Mouse (Mus musculus) retina, postnatal 1 day (tissue): ENCODE results near the gene Slc35g3.
A peak's percentile ranks its signal among the peaks of the same experiment; 100 is the strongest.

Experiments used
- DNase-seq: peaks from one replicate; pipeline ENCODE4 v3.0.0-alpha.2; 2012

Gene Slc35g3

GRCm38 (mm10) chr11:69781828-69782227, 20.1 kb upstream of the Slc35g3 start:
- DNase-seq: no peak

DNA sequence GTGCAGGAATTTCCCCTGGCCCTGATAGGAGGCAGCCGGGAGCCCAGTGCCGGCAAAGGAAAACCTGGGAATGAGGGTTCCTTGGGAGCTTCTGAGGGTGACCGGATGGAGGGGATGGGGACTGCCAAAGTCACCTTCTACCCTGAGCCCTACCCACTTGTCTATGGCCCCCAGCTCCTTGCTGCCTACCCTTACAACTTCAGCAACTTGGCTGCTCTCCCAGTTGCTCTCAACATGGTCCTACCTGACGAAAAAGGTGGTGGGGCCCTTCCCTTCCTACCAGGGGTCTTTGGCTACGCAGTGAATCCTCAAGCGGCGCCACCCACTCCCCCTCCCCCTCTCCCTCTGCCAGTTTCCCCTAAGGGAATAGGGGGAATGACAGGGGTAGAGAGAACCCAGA, 17.2 kb upstream of the Slc35g3 start:
- DNase-seq: no peak

GRCm38 (mm10) chr11:69778258-69778982, 16.7 kb upstream of the Slc35g3 start:
- no peak for DNase-seq

- no peak for DNase-seq
Measured at GRCm38 (mm10) chr11:69777504-69778257, 15.9 kb upstream of the Slc35g3 start.

DNA sequence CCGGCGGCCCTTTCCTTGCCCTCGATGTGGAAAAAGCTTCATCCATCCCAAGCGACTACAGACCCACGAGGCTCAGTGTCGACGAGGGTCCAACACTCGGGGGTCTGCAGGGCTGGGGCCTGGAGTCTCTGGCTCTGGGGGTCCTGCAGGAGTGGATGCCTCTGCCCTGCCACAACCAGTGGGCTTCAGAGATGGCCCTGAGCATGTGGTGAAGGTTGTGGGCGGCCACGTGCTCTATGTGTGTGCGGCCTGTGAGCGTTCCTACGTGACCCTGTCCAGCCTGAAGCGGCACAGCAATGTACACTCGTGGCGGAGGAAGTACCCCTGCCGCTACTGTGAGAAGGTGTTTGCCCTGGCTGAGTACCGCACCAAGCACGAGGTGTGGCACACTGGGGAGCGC, 14.7 kb upstream of the Slc35g3 start:
- no peak for DNase-seq

DNA sequence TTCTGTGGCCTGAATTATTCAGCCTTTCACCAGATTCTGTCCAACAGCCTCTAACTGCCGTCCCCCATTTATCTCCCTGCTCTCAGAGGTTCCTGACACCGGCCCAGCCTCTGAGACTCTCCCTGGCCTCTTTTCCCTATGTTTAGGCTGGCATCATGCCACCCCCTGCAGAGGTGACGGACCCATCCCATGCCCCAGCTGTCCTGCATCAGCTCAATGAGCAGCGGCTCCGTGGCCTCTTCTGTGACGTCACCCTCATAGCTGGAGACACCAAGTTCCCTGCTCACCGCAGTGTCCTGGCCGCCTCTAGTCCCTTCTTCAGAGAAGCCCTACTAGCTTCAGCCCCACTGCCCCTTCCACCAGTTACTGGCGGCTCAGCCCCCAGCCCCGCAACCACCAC, 13.9 kb upstream of the Slc35g3 start:
- DNase-seq: peak; percentile 29

DNA sequence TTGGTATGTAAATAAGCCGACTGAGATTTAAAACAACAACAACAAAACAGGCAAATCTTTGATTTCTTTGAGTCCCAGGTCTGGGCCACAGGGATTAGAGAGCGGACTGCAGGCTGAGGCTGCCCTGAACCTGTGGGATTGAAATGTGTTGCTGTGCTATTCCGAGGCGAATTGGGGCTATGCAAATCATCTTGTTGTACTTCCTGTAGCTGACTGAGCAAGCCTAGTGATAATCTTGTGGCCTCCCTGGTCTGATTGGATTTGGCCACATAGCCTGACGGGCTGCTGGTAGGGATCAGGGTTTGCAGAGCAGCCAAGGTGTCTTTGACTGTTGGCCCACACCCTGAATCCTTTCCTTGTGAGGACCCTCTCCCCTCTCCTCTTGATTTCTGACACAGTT, 13.2 kb upstream of the Slc35g3 start:
- peak; percentile 24 for DNase-seq

DNA sequence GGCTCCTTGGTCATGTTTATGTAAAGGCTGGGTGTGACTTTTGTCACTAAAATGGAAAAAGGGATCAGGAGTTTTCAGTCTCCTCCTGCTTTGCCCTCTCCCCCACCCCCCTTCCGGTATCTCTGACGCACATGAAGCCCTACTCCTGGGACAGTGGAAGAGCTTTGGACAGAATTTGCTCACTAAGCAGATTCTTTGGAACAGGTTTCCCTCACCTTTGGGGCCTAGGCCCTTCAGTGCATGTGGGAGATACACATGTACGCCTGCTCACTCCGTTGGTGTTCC, 5.8 kb upstream of the Slc35g3 start:
- no peak for DNase-seq

DNA sequence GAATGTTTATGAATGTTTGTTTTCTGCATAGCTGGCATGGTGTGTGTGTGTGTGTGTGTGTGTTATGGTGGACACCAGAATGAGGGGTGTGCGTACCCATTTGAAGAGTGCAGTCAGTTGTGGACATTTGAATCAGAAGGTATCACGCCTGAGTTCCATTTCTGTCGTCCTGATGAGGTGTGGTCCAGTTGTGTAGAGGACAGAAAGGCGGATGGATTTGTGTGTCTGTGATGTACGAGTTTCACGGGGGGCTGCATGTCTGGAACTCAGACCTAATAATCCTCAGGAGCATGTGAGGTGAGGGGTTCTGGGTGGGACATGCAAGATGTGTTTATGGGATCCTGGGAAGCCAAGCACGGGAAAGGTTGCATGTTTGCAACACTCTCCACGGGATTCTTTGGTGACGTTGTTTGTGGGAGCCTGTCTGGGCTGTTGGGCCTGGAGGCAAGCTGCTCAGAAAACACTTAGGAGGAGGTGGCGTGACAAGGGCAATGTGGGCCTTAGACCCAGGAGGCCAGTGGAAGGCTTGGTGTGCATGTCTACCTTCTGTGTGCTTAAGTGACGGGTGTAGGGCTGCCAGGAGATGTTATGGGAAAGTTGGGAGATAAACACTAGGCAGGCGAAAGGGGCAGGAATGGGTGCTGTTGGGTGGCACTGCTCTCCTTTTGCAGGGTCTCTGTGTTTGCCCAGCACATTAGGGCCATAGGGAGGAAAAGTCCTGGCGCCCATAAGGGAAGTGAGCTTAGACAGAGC, 5.3 kb upstream of the Slc35g3 start:
- peak; percentile 19 for DNase-seq

- DNase-seq: peak; percentile 79
Measured at GRCm38 (mm10) chr11:69766126-69766609, 4.4 kb upstream of the Slc35g3 start.

- DNase-seq: peak; percentile 58
Measured at GRCm38 (mm10) chr11:69765221-69766125, 3.7 kb upstream of the Slc35g3 start, which contains the start of gene Zbtb4. Zbtb4 (plus strand) TSS chr11:69765912.

GRCm38 (mm10) chr11:69763551-69763950, 1.8 kb upstream of the Slc35g3 start:
- peak; percentile 35 for DNase-seq

- no peak for DNase-seq
Measured at GRCm38 (mm10) chr11:69760901-69761200, 917 bp downstream of the Slc35g3 start.

DNA sequence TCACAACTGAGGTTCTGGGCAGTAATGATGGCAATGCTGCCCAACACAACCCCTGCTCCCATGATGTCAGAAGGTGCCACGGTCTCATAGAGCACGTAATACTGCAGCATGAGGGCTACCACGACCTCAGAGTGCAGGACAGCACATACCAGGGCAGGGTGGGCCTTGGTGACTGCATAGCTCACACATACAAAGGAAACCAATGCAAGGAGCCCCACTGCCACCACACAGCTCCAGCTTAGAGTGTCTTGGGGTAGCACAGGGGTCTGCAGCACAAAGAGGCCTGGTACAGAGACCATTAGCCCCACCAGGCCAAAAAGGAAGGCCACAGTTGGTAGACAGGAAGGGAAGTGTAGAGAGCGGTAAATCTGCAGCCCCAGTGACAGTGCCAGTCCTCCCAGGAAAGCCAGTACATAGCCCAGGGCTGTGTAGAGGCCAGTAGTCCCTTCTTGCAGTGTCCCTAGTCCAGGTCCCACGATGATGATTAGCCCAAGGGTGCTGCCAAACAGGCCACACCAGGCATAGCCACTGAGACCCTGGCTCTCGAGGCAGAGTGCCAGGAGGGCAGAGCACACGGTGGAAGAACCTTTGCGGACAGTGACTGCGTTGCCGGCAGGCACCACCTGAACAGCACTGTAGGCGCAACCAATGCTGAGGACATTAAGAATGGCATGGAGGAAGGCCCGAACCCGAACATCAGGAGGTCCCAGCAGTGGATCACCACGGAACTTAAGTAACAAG, 1.4 kb downstream of the Slc35g3 start:
- no peak for DNase-seq

DNA sequence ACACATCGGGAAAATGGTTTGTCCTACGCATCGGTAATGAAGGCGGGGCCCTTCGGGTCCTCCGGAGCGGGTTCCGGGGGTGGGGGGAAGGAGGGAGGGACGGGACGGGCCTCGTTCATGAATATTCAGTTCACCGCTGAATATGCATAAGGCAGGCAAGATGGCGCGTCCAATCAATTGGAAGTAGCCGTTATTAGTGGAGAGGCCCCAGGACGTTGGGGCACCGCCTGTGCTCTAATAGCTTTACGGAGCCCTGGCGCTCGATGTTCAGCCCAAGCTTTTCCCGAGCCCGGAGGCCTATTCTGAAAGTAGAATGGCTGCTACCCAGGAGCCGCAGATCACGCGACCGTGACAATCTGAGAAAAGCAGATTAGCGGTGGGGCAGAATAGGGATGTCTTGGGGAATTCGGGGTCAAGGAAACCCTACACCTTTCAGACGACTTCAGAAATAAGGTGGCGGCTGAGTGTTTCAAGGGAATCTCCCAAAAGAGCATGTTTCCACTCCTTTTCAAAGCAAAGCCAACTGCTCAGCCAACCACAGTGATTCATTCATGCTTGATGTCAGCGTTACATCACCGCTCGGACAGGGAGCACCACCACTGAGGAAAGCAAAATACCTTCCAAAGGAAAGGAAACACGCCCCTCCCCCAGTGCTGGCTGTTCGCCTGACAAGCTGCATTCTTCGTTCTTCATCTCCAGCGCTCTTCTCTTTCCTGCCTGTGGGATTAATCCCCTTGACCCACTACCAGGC, 2.6 kb downstream of the Slc35g3 start:
- DNase-seq: peak; percentile 97

GRCm38 (mm10) chr11:69758478-69758970, 3.2 kb downstream of the Slc35g3 start, which contains the start of gene Polr2a:
Polr2a (minus strand) TSS chr11:69758637.
- peak; percentile 99 for DNase-seq

DNA sequence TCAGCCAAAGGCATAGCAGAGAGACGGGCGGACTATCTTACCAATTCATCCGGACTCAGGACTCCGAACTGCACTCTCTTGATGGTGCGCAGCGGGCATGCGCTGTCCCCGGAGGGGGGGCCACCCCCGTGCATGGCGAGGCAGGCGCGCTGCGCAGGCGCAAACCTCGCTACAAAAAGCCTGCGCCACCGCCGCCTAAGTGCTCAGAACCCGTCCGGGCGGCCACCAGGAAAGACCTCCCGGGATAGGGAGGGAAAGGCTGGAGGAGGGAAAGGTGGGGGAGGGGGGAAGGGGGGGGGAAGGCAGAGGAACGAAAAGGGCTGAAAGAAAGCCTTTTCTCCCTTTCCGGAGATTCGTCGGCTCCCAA, 3.7 kb downstream of the Slc35g3 start:
- DNase-seq: peak; percentile 96

GRCm38 (mm10) chr11:69757303-69758089, 4.3 kb downstream of the Slc35g3 start:
- no peak for DNase-seq

GRCm38 (mm10) chr11:69754701-69755100, 7.1 kb downstream of the Slc35g3 start:
- DNase-seq: peak; percentile 85

GRCm38 (mm10) chr11:69754233-69754632, 7.5 kb downstream of the Slc35g3 start:
- no peak for DNase-seq
